In the genomic region with DNA sequence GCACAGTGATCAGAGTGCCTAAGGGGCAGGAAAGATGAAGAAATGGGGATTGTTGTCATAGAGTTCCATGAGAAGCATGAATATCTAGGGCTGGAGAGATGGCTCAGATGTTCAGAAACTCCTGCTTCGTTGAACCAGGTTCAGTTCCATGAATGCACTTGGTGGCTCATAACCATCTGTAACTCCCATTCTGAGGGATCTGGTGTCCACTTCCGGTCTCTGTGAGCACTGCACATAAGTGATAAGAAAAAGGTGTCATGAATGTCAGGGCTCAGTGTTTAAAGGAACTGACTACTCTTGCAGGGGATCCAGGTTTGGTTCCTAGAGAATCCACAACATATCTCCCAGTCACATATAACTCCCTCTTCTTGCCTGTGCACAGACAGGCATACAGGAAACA, we compare ENCODE assay signal across 19 mouse cellular contexts. TPM values are rescaled to one million over a fixed set of nuclear protein-coding genes. Genes with fewer than 3 reads are reported as not detected.
DNase-seq lines count a peak whose midpoint lies in the region; TF ChIP-seq lines count a peak whose summit lies in the region.
"Had no signal": no experiment of that assay in that cellular context is flagged by ENCODE, and none has a peak within 500 bp of the region (broad histone marks: within the 10 kb centered on the region; RNA-seq: fewer than 3 reads in every experiment).

No protein-coding gene starts in this region.

- no peak for TF ChIP-seq POLR2A in MEL (IDR thresholded peaks at IDR 0.05; ENCODE audit: control insufficient read depth in 1 of 2, insufficient read depth in 1 of 2, low read depth in 1 of 2, low read length in 2 of 2, poor library complexity in 1 of 2)

- H3K9me3 ChIP-seq in MEL (replicated peaks; ENCODE audit: insufficient read depth, low read length): no peaks in the 10 kb centered on the region
- H3K9me3 ChIP-seq: embryonic facial prominence, embryonic 10.5 days; embryonic facial prominence, embryonic 12.5 days; forebrain, embryonic 13.5 days; forebrain, embryonic 15.5 days had no signal

- no peak overlapping the region for H3K9ac ChIP-seq in MEL (ENCODE audit: control insufficient read depth, low read depth, low read length, poor library complexity, severe bottlenecking)
- H3K9ac ChIP-seq: embryonic facial prominence, embryonic 12.5 days; forebrain, embryonic 13.5 days; forebrain, embryonic 15.5 days; forebrain, postnatal 0 days had no signal

- H3K27me3 ChIP-seq in MEL (ENCODE audit: control insufficient read depth in 1 of 2, insufficient read depth in 2 of 2, low read length in 2 of 2): no peaks in the 10 kb centered on the region
- H3K27me3 ChIP-seq: Patski had no signal

- H3K27ac ChIP-seq in MEL (ENCODE audit: control insufficient read depth, low read depth, low read length): no peak overlapping the region
- H3K27ac ChIP-seq: embryonic facial prominence, embryonic 10.5 days; embryonic facial prominence, embryonic 12.5 days; forebrain, embryonic 13.5 days; forebrain, embryonic 15.5 days had no signal

- H3K4me3 ChIP-seq in MEL (ENCODE audit: control insufficient read depth in 1 of 2, insufficient read depth in 1 of 2, low read depth in 2 of 2, low read length in 2 of 2): no peak overlapping the region
- H3K4me3 ChIP-seq: embryonic facial prominence, embryonic 10.5 days; embryonic facial prominence, embryonic 12.5 days; forebrain, embryonic 13.5 days; forebrain, embryonic 15.5 days had no signal

- peaks cover 0 to 3% of the 10 kb centered on the region in 2 experiments; a peak in 2 of 4 replicates for H3K4me1 ChIP-seq in MEL (ENCODE audit: control insufficient read depth in 1 of 2, insufficient read depth in 2 of 2, low read length in 2 of 2)
- H3K4me1 ChIP-seq: embryonic facial prominence, embryonic 10.5 days; embryonic facial prominence, embryonic 12.5 days; forebrain, embryonic 13.5 days; forebrain, embryonic 15.5 days had no signal

- no peak for TF ChIP-seq EP300 in MEL (IDR thresholded peaks at IDR 0.05; ENCODE audit: low read depth in 1 of 2, low read length in 2 of 2)

- H3K79me2 ChIP-seq in MEL (ENCODE audit: control insufficient read depth, insufficient read depth, low read length, poor library complexity): no peaks in the 10 kb centered on the region

- peaks cover 0 to 5% of the 10 kb centered on the region in 2 experiments; a peak in 2 of 4 replicates for H3K36me3 ChIP-seq in MEL (ENCODE audit: control insufficient read depth in 1 of 2, insufficient read depth in 2 of 2, low read length in 2 of 2)
- H3K36me3 ChIP-seq: embryonic facial prominence, embryonic 10.5 days; embryonic facial prominence, embryonic 12.5 days; forebrain, embryonic 15.5 days had no signal

- TF ChIP-seq CTCF in MEL (IDR thresholded peaks at IDR 0.05 in 2 of 3, conservative IDR thresholded peaks at IDR 0.05 in 1 of 3; ENCODE audit: control insufficient read depth in 1 of 3, insufficient read depth in 1 of 3, low read depth in 2 of 3, low read length in 3 of 3, poor library complexity in 1 of 3, severe bottlenecking in 1 of 3): no peak

- no peak for TF ChIP-seq RAD21 in MEL (IDR thresholded peaks at IDR 0.05; ENCODE audit: low read depth, low read length)

- DNase-seq in heart, adult 11 months: peak; percentile 16
- no peak for DNase-seq in heart, postnatal 4 days
- DNase-seq in MEL (ENCODE audit: low read depth, low spot score): peak; percentile 47
- no peak for DNase-seq in gastrocnemius, postnatal 36 days
- no peak for DNase-seq in T-cell, adult 2 months (ENCODE audit: low spot score)
- DNase-seq: adrenal gland, adult 2 months; adrenal gland, postnatal 14 days; adrenal gland, postnatal 36 days; cerebellum, adult 11-12 months; cerebellum, adult 2 months; cerebellum, adult 9-10 months; cerebellum, postnatal 10 days; cerebellum, postnatal 25 days; forebrain, postnatal 0 days had no signal

- intact Hi-C loops in gastrocnemius, postnatal 36 days (cut with DNase I): no loop called here

TF ChIP-seq in MEL, 35 proteins besides CTCF, POLR2A, EP300 and RAD21:
- TF ChIP-seq E2F4 (IDR thresholded peaks at IDR 0.05; ENCODE audit: borderline replicate concordance, low read depth, low read length) (no peak), GATA1 (IDR thresholded peaks at IDR 0.05; ENCODE audit: low read depth, low read length) (0 out of 2 replicates have a peak, but pooled peaks have one; percentile 30), TAL1 (IDR thresholded peaks at IDR 0.05; ENCODE audit: low read length) (peak; percentile 69)

RNA-seq across cellular contexts. Expression of gene Tmcc1, which starts 6.4 kb away (rescaled TPM):
- 10 to 100 TPM; 26.0 to 26.4 TPM for total RNA-seq in heart, postnatal 4 days (2021)
- total RNA-seq in MEL (2012; rRNA removed): 29.9 and 30.6 TPM in 2 replicates
- 1 to 10 TPM in 1 of 2 experiments, not detected in 1; 9.1 TPM for polyA plus RNA-seq in MEL (2012; ENCODE audit: insufficient read depth in 1 of 2, insufficient read length in 2 of 2, low read depth in 1 of 2, low replicate concordance in 2 of 2, missing spikeins in 1 of 2)
- 10 to 100 TPM; 46.3 to 59.5 TPM for total RNA-seq in gastrocnemius, postnatal 36 days (2021)

RNA-seq across cellular contexts. Expression of gene Washc2, which starts 8.2 kb away (rescaled TPM):
- 10 to 100 TPM; 35.9 to 36.0 TPM for total RNA-seq in heart, postnatal 4 days (2021)
- 25.3 and 28.6 TPM in 2 replicates for total RNA-seq in MEL (2012; rRNA removed)
- 10 to 100 TPM in 1 of 2 experiments, not detected in 1; 38.3 TPM for polyA plus RNA-seq in MEL (2012; ENCODE audit: insufficient read depth in 1 of 2, insufficient read length in 2 of 2, low read depth in 1 of 2, low replicate concordance in 2 of 2, missing spikeins in 1 of 2)
- 10 to 100 TPM; 21.8 to 22.3 TPM for total RNA-seq in gastrocnemius, postnatal 36 days (2021)

Comparison
In these comparisons a context has a peak if more than half of its experiments do, and no peak if none do; other contexts are left out.
1. DNase-seq: peak in heart, adult 11 months (single experiment) and MEL (single experiment); none in heart, postnatal 4 days (single experiment), gastrocnemius, postnatal 36 days (0 of 2) and T-cell, adult 2 months (single experiment).